Mouse (Mus musculus) forelimb bud, embryonic 11.5 days (tissue): Measurements from ENCODE around the gene Ebf1.
"Not testable (repeated sequence)": the region's sequence is repeated elsewhere in the genome, so short reads cannot be mapped to it uniquely, and the experiment has no call there.

Experiments used
- DNase-seq: peaks from one replicate; pipeline ENCODE4 v3.0.0-alpha.2; 2012; ENCODE audit warnings: low read depth, low spot score

Gene Ebf1

DNA sequence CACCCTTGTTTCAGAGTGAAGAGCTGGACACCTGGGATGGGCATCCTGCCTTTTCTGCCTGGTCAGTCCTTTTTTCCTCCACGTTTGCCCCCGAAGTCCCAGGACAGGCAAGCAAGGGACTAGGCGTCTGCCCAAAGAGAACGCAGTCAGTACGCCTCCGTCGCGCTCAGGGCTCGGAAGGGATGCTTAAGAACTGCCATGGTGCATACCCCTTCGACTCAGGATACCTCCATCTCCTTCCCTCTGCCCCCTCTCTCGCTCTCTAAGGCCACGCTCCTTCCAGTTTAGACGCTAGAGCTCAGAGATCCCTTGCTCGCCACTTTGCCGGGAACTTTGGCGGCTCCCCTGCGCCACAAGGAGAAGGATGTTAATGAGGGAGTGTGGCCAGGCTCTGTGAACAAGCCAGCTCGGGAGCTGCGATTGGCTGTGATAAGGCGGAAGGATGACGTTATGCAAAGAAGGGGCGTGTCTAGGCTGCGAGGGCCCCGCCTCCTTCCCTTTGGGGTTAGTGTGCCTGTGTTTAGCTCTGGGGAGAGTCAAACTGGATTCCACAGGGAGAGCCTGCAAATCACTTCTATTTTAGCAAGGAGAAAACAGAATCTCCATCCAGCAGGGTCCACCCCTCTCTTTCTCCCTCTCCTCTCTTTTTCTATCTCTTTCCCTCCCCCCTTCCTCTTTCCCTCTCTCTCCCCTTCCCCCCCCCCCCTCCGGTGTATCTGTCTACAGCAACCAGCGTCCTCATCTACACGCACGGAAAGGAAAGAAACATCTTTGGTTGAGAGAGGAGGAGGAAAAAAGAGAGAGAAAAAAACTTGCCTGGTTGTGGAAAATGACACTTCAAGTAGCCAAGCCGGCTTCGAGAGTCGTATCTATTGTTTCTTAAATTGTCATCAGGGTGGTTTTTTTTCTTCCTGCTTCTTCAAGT, at the start of gene Ebf1:
TSS of gene Ebf1 (plus strand) at position 530 of the 925 bp plus-strand sequence.
- DNase-seq: peak; percentile 96

GRCm38 (mm10) chr11:44570336-44570735, 46.8 kb upstream of the Ebf1 start:
- not testable (repeated sequence) for DNase-seq

DNA sequence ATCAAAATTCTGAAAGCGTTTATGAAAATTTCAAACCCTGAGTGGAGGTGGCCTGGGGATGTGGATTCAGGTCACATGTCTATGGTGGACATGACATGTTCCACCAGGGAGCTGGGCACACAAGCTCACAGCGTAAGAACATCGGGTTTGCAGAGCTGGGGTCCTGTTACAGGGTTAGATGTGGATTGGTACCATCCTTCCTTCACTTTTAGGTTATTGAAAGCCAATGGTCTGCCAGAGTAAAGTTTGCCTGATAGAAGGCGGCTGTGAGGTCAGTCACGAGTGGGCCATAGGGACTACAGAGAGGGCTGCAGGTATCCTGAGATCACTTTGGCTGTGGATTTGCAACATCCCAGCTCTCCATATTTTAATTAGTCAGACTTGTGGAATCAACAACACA, 44.3 kb upstream of the Ebf1 start:
- DNase-seq: no peak

DNA sequence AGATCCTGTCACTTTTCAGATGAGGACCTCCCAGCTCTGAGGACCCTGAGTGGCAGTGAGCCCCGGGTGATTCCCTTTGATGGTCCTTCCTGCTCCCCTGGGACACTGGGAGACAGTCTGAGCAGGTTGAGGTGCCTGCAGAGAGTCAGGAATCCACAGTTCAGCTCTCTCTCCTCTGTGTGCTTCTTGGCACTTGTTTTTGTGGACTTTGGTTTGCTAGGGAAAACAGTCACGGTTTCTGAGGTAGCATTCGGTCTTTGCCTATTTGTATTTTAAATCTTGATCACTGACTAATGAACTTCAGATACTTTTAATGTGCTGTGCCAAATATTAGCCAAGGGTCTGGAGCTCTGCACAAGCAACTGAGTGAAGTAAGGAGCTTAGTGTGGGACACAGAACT, 43.7 kb upstream of the Ebf1 start:
- DNase-seq: no peak

DNA sequence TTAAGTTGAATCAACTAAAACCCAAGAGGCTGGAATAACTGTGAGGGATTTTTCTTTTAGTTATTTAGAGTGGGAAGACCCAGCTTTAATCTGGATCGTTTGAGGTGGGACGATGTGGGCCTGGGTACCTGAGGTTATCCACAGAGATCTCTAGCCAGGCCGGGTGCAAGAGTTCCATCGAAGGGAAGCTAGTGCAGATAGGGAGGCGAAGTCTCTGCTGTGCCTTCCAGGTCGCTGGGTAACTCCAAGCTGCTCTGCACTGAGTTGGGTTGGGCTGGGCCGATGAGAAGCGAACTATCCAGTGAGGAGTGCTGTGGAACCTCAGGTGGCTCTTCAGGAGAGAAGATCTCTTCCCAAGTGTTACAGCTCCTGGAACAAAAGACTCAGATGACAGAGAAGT, 42.7 kb upstream of the Ebf1 start:
- DNase-seq: no peak

GRCm38 (mm10) chr11:44574820-44575219, 42.3 kb upstream of the Ebf1 start:
- DNase-seq: no peak

DNA sequence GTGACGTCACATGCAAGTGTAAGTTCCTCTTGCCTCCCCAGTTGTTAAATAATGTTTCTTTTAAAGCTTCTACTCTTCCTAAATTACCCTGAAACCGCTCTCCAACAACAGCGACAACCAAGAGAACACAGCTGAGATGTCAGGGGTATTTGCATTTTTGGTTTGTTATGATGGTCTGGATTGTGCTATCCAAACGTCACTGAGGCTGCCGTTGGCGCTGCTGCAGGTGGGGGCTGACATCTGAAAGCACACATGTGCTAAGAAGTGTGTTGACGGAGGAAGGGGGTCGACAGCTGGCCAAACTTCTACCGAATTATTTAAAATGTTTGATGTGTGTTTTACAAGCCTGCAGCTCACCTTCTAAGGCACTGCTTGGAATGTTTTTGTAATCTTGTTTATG, 39.2 kb upstream of the Ebf1 start:
- DNase-seq: no peak

DNA sequence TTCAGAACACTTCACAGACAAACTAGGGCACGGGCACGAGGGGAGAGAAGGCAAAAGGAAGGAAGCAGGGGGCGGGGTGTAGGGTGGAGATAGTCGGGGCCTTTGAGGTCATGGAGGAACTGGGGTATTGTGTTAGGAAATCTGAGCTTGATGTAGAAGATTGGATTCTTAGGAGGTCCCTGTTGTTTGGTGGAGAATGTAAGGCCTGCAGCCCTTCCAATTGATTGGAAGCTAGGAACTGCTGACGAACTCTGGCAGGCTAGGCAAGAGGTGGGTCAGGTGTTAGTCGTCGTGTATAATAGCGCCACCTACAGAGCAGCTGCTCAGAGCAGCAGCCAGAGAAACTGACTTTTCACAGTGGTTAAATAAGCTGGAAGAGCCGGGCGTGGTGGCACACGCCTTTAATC, 35.8 kb upstream of the Ebf1 start:
- DNase-seq: peak; percentile 53

GRCm38 (mm10) chr11:44586047-44586696, 30.9 kb upstream of the Ebf1 start:
- DNase-seq: peak; percentile 88

DNA sequence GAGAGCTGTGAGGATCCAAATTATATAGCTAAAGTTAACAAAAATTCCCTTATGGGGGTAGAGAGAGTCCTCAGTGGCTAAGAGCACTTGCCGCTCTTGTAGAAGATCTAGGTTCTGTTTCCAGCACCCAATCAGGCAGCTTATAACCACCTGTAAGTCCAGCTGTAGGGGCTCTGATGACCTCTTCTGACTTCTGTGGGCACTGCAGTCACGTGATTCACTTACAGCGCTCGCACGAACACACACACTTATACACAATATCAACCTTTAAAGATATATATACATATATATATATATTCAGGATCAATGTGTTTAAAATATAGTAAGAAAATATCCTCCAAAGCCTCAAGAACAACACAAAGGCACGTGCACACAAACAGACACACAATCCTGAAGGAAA, 24.1 kb upstream of the Ebf1 start:
- DNase-seq: no peak

DNA sequence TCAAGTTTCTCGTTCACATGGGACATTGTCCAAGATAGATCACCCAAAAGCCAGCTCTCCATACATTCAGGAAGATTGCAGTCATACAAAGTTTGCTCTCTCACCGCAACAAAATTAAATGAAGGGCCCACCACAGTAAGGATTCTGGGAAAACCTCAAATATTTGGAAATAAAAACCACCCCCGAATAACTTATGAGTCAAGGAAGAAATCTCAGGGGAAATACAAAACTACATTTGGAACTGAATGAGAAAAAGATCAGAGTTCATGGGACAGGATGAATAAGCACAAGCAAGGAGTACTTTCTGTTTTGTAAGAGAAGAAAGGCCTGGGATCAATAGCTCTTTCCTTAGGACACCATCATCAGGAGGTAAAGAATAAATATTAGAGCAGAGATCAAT, 22.3 kb upstream of the Ebf1 start:
- no peak for DNase-seq

DNA sequence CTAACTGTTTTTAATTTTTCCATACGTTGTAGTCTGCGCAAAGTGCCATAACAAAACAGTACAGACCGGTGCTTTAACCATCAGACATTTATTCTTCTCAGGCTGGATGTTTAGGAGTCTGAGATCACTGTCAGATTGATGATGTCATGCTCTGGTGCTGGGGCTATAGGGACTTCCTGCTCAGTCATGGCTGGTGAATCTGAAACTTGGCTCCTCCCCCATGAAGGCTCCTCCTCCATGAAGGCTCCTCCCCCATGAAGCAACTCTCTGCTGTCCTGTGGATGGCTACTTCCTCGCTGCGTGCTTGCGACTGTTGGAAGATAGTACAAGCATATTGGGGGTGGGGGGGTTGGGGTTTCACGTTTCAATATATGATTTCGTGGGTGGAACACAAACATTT, 10.2 kb upstream of the Ebf1 start:
- DNase-seq: no peak

GRCm38 (mm10) chr11:44608646-44609045, 8.5 kb upstream of the Ebf1 start:
- no peak for DNase-seq

DNA sequence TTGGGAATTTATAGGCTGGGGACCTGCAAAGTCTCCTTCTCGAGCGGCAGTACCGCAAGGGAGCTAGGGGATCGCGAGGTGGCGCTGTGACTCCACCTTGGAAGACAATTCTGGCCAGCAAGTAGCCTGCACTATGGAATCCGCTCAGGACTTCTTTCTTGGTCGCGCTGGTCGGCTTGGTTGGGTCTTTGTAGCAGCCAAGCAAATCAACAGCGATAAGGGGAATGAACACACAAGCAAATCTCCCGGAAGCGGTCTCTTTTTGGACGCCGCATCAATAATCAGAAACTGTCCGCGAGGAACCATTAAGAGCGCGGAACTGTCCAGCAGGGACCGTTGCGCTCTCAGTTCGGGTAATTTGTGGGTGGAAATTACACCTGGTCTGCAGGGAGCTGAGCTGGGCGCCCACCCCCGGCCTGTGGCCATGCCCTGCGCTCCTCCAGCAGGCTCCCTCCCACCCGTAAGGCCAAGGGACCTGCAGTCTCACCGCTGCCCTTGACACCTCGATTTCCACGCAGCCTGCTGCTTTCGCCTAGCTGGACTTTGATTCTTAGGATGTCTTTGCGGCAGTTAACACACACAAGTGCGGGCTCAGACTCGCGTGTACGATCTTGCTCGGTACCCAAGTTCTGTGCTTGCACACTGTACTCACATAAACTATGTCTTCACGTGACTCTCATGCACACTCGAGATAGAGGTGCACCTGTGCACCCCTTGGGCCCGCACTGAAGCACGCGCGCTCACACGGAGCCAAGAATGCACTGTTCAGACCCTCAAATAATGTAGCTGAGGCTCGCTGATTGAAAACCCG, 5.9 kb upstream of the Ebf1 start:
- DNase-seq: peak; percentile 92

- DNase-seq: no peak
Measured at GRCm38 (mm10) chr11:44612156-44612555, 5.0 kb upstream of the Ebf1 start.

- no peak for DNase-seq
Measured at GRCm38 (mm10) chr11:44612681-44613410, 4.3 kb upstream of the Ebf1 start.

GRCm38 (mm10) chr11:44613411-44614180, 3.5 kb upstream of the Ebf1 start:
- DNase-seq: no peak

GRCm38 (mm10) chr11:44616078-44616787, 884 bp upstream of the Ebf1 start:
- DNase-seq: no peak

DNA sequence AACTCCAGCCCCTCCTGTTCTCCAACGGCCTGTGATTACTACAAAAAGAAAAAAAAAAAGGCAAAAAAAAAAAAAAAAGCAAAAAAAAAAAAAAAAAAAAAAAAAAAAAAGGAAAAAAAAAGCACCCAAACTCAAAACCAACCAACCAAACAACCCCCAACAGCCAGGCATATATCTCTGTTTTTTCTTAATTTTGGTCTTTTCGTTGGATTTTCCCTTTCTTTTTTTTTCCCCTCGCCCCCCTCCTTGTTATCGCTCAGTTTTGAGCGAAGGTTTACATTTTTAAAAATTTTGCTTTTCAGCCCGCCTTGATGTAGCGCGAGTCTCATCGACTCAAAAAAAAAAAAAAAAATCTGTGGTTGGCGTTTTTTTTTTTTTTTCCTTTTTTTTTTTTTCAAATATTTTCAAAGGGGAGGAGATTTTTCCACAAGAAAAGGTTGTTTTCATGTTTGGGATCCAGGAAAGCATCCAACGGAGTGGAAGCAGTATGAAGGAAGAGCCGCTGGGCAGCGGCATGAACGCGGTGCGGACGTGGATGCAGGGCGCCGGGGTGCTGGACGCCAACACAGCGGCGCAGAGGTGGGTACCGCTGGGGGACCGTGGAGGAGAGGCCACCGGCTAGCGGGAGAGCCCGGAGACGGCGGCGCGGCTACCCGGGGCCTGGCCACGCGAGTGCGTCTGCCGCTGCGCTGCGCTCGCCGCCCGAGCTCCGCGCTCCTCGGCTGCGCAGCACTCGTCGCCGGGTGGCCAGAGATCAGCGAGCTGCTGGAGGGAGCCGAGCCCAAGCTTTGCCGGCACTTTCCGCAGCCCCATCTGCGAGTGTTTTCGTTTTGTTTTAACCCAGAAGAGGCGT, 843 bp downstream of the Ebf1 start:
- no peak for DNase-seq
